Mouse (Mus musculus): Measurements from ENCODE around the gene Gltpd2. TPM values are rescaled to one million over a fixed set of nuclear protein-coding genes. Genes with fewer than 3 reads are reported as not detected.

The Gltpd2 gene
- polyA plus RNA-seq, 1 experiment: not detected

DNA sequence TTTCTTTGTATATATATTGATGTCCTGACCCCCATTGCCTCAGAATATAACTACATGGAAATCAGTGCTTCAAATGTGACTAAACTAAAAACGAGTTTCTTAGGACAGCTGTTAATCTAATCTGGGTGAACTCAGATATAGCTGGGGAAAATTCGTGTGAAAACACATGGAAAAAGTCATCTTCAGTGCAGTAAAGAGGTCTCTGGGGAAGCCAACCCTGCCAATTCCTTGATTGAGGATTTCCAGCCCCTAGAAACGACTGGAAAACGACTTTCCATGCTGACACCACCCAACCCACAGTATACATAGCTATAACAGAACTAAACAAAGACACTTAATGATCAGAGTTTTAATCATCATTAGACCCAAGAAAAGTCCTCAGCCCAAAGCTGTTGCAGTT is 31.2 kb upstream of the Gltpd2 start:
- Histone ChIP-seq H3ac (ENCODE audit: control insufficient read depth, insufficient read length, low read depth) (no peak overlapping the region), H3K79me3 (ENCODE audit: low read depth) (no peaks in the 10 kb centered on the region), H3K4me3 (ENCODE audit: insufficient read depth, poor library complexity, severe bottlenecking) (no peak overlapping the region), H3K36me3 (ENCODE audit: control insufficient read depth, insufficient read depth) (no peaks in the 10 kb centered on the region), H3K79me2 (ENCODE audit: control insufficient read depth, insufficient read depth) (no peaks in the 10 kb centered on the region), H3K27me3 (ENCODE audit: control insufficient read depth, insufficient read depth, insufficient read length) (no peaks in the 10 kb centered on the region)
- TF ChIP-seq MYOD1 (IDR thresholded peaks at IDR 0.05; ENCODE audit: control insufficient read depth, insufficient read length, low read depth) (no peak), CEBPB (IDR thresholded peaks at IDR 0.05; ENCODE audit: low read depth) (no peak), MAX (IDR thresholded peaks at IDR 0.05) (no peak), USF1 (IDR thresholded peaks at IDR 0.05; ENCODE audit: low read depth) (no peak), MYOG (IDR thresholded peaks at IDR 0.05; ENCODE audit: control insufficient read depth, extremely low read depth, insufficient read length) (no peak), CTCF (IDR thresholded peaks at IDR 0.05; ENCODE audit: control insufficient read depth, insufficient read depth, insufficient read length) (no peak)

DNA sequence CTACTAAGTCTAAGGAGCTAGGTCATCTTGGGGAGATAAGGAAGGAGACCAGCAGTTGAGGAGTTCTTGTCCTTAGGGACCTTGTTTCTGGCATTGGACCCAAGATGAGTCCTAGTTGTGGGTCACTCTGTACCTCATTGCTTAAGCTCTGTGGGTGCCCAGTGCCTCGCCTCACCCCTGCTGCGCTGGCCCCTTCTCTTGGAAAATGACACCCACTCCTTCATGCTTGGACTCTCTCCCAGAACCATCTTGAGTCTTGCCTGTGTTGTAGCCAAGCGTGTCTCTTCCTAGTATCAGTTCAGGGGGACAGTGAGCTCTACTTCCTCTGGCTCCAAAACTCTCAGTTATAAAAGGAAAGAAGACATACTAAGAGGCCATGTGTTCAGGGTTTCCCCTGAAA is 29.9 kb upstream of the Gltpd2 start:
- H3K79me3 ChIP-seq (ENCODE audit: low read depth): no peaks in the 10 kb centered on the region
- no peak overlapping the region for H3K4me3 ChIP-seq (ENCODE audit: insufficient read depth, poor library complexity, severe bottlenecking)
- no peaks in the 10 kb centered on the region for H3K27me3 ChIP-seq (ENCODE audit: control insufficient read depth, insufficient read depth, insufficient read length)
- no peaks in the 10 kb centered on the region for H3K79me2 ChIP-seq (ENCODE audit: control insufficient read depth, insufficient read depth)
- H3ac ChIP-seq (ENCODE audit: control insufficient read depth, insufficient read length, low read depth): no peak overlapping the region
- no peaks in the 10 kb centered on the region for H3K36me3 ChIP-seq (ENCODE audit: control insufficient read depth, insufficient read depth)
- TF ChIP-seq USF1 (IDR thresholded peaks at IDR 0.05; ENCODE audit: low read depth) (no peak), MYOD1 (IDR thresholded peaks at IDR 0.05; ENCODE audit: control insufficient read depth, insufficient read length, low read depth) (no peak), MAX (IDR thresholded peaks at IDR 0.05) (no peak), CEBPB (IDR thresholded peaks at IDR 0.05; ENCODE audit: low read depth) (no peak), CTCF (IDR thresholded peaks at IDR 0.05; ENCODE audit: control insufficient read depth, insufficient read depth, insufficient read length) (no peak), FOSL1 (IDR thresholded peaks at IDR 0.05; ENCODE audit: insufficient read depth, low read length, poor library complexity, severe bottlenecking) (no peak), MYOG (IDR thresholded peaks at IDR 0.05; ENCODE audit: control insufficient read depth, extremely low read depth, insufficient read length) (no peak)

DNA sequence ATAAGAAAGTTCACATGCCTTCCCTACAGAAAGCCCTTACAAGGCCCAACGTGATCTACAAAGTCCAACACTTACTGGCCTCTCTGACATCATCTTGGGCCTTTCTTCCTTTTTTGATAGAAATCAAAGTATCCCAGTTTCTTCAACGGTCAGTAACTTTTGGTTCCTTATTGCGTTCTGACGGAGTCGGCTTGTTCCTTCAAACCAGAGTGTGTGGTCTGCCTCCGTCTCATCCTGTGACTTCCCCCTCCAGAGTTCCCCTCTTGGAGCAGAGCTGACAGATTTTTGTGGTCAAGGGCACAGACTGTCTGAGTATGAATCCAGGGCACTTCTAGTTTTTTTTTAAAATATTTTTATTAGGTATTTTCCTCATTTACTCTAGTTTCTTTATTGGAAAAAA is 29.3 kb upstream of the Gltpd2 start:
- Histone ChIP-seq H3ac (ENCODE audit: control insufficient read depth, insufficient read length, low read depth) (no peak overlapping the region), H3K79me3 (ENCODE audit: low read depth) (no peaks in the 10 kb centered on the region), H3K79me2 (ENCODE audit: control insufficient read depth, insufficient read depth) (no peaks in the 10 kb centered on the region), H3K36me3 (ENCODE audit: control insufficient read depth, insufficient read depth) (no peaks in the 10 kb centered on the region), H3K27me3 (ENCODE audit: control insufficient read depth, insufficient read depth, insufficient read length) (no peaks in the 10 kb centered on the region), H3K4me3 (ENCODE audit: insufficient read depth, poor library complexity, severe bottlenecking) (no peak overlapping the region)
- no peak for TF ChIP-seq USF1 (IDR thresholded peaks at IDR 0.05; ENCODE audit: low read depth)
- no peak for TF ChIP-seq MAX (IDR thresholded peaks at IDR 0.05)
- no peak for TF ChIP-seq MYOG (IDR thresholded peaks at IDR 0.05; ENCODE audit: control insufficient read depth, extremely low read depth, insufficient read length)
- TF ChIP-seq FOSL1 (IDR thresholded peaks at IDR 0.05; ENCODE audit: insufficient read depth, low read length, poor library complexity, severe bottlenecking): no peak
- no peak for TF ChIP-seq MYOD1 (IDR thresholded peaks at IDR 0.05; ENCODE audit: control insufficient read depth, insufficient read length, low read depth)
- no peak for TF ChIP-seq CTCF (IDR thresholded peaks at IDR 0.05; ENCODE audit: control insufficient read depth, insufficient read depth, insufficient read length)
- TF ChIP-seq CEBPB (IDR thresholded peaks at IDR 0.05; ENCODE audit: low read depth): no peak

- no peaks in the 10 kb centered on the region for H3K27me3 ChIP-seq (ENCODE audit: control insufficient read depth, insufficient read depth, insufficient read length)
- no peak overlapping the region for H3ac ChIP-seq (ENCODE audit: control insufficient read depth, insufficient read length, low read depth)
- no peak overlapping the region for H3K4me3 ChIP-seq (ENCODE audit: insufficient read depth, poor library complexity, severe bottlenecking)
- H3K36me3 ChIP-seq (ENCODE audit: control insufficient read depth, insufficient read depth): no peaks in the 10 kb centered on the region
- H3K79me2 ChIP-seq (ENCODE audit: control insufficient read depth, insufficient read depth): no peaks in the 10 kb centered on the region
- TF ChIP-seq FOSL1 (IDR thresholded peaks at IDR 0.05; ENCODE audit: insufficient read depth, low read length, poor library complexity, severe bottlenecking): no peak
- no peak for TF ChIP-seq MAX (IDR thresholded peaks at IDR 0.05)
- TF ChIP-seq MYOG (IDR thresholded peaks at IDR 0.05; ENCODE audit: control insufficient read depth, extremely low read depth, insufficient read length): no peak
- TF ChIP-seq CEBPB (IDR thresholded peaks at IDR 0.05; ENCODE audit: low read depth): no peak
- TF ChIP-seq MYOD1 (IDR thresholded peaks at IDR 0.05; ENCODE audit: control insufficient read depth, insufficient read length, low read depth): no peak
- TF ChIP-seq USF1 (IDR thresholded peaks at IDR 0.05; ENCODE audit: low read depth): no peak
- no peak for TF ChIP-seq CTCF (IDR thresholded peaks at IDR 0.05; ENCODE audit: control insufficient read depth, insufficient read depth, insufficient read length)
- H3K79me3 ChIP-seq (ENCODE audit: low read depth): no peaks in the 10 kb centered on the region
Measured at GRCm38 (mm10) chr11:70499566-70500475, 19.2 kb upstream of the Gltpd2 start.

GRCm38 (mm10) chr11:70500476-70500812 is 18.6 kb upstream of the Gltpd2 start:
- no peak for TF ChIP-seq MYOG (IDR thresholded peaks at IDR 0.05; ENCODE audit: control insufficient read depth, extremely low read depth, insufficient read length)
- no peak for TF ChIP-seq CTCF (IDR thresholded peaks at IDR 0.05; ENCODE audit: control insufficient read depth, insufficient read depth, insufficient read length)
- TF ChIP-seq MYOD1 (IDR thresholded peaks at IDR 0.05; ENCODE audit: control insufficient read depth, insufficient read length, low read depth): no peak
- no peak for TF ChIP-seq MAX (IDR thresholded peaks at IDR 0.05)
- TF ChIP-seq USF1 (IDR thresholded peaks at IDR 0.05; ENCODE audit: low read depth): no peak
- no peak for TF ChIP-seq FOSL1 (IDR thresholded peaks at IDR 0.05; ENCODE audit: insufficient read depth, low read length, poor library complexity, severe bottlenecking)
- TF ChIP-seq CEBPB (IDR thresholded peaks at IDR 0.05; ENCODE audit: low read depth): no peak
- H3K79me2 ChIP-seq (ENCODE audit: control insufficient read depth, insufficient read depth): no peaks in the 10 kb centered on the region
- H3K79me3 ChIP-seq (ENCODE audit: low read depth): no peaks in the 10 kb centered on the region
- H3ac ChIP-seq (ENCODE audit: control insufficient read depth, insufficient read length, low read depth): no peak overlapping the region
- H3K36me3 ChIP-seq (ENCODE audit: control insufficient read depth, insufficient read depth): no peaks in the 10 kb centered on the region
- peaks cover 2% of the 10 kb centered on the region for H3K27me3 ChIP-seq (ENCODE audit: control insufficient read depth, insufficient read depth, insufficient read length)
- H3K4me3 ChIP-seq (ENCODE audit: insufficient read depth, poor library complexity, severe bottlenecking): no peak overlapping the region
